Mouse (Mus musculus) kidney, adult 2 months (tissue): ENCODE results near the gene Olfr1315-ps1.

ENCODE experiments used
- CTCF ChIP-seq: fragments of 200-500 bp; conservative IDR thresholded peaks from 2 replicates; pipeline ENCODE4 v1.5.1; 2011; ENCODE audit warnings: low read depth, mild to moderate bottlenecking, control low read depth, low read length, moderate library complexity, mixed read lengths; ENCODE audit not compliant: insufficient read depth, insufficient read length
- POLR2A ChIP-seq: fragments of 200-500 bp; IDR thresholded peaks from one replicate; pipeline ENCODE4 v1.6.1; 2011; ENCODE audit warnings: low read depth, low read length, control low read depth

- no peak for TF ChIP-seq POLR2A
- no peak for TF ChIP-seq CTCF
Observed at GRCm38 (mm10) chr2:112153898-112154297, 38.7 kb upstream of the Olfr1315-ps1 start, which contains the start of gene Olfr1318.
